Mouse (Mus musculus): Measurements from ENCODE around the gene Oprl1. TPM values are rescaled to one million over a fixed set of nuclear protein-coding genes. Genes with fewer than 3 reads are reported as not detected.

Gene Oprl1
- total and polyA plus RNA-seq, 3 experiments = 0.14 to 0.25 TPM; not detected in 1

DNA sequence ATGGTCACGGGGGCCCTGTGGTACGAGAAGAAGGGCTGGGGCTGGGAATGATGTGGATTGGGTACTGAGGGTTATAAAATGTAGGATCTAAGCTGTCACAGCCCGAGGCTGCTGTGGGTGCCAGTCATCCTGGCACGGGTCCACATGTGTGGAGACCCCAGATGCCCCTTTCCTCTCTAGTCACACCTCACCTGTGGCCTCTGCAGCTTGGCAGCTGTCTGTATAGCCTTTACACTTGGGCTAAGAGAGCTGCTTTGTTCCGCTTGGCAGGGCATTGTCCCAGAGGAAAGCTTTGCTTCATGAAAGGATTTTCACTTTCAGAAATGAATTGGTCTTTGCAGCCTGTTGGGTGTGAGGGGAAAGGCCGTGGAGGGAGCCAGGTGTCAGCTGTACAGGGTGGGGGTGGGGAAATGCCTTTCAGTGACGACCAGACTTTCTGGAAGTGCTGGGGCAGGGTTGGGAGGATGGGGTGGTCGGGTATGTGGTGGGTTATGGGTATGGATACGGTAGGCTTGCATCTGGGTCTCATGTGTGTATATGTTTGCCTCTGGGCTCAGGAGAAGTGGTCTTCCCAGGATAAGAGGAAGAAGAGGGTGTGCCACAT is 12.9 kb downstream of the Oprl1 start:
- DNase-seq (ENCODE audit: extremely low read depth) = no peak
- dilution Hi-C loops (cut with MboI; ENCODE audit: extremely low pct_ligation_motif_present, extremely low pct_unique_long_range_greater_than_20kb, low sequenced_read_pairs) = no loop called here
- TF ChIP-seq MYC (IDR thresholded peaks at IDR 0.05; ENCODE audit: low read depth, low read length) (no peak), GABPA (IDR thresholded peaks at IDR 0.05; ENCODE audit: insufficient replicate concordance, low read depth, low read length) (no peak), PAX5 (IDR thresholded peaks at IDR 0.05; ENCODE audit: low read length) (no peak), MAX (IDR thresholded peaks at IDR 0.05; ENCODE audit: low read length) (no peak), JUN (IDR thresholded peaks at IDR 0.05; ENCODE audit: insufficient read depth, low read depth, low read length) (no peak), E2F4 (IDR thresholded peaks at IDR 0.05; ENCODE audit: insufficient replicate concordance, low read depth, low read length) (no peak), POLR2A (IDR thresholded peaks at IDR 0.05; ENCODE audit: low read depth, low read length) (no peak), CHD1 (IDR thresholded peaks at IDR 0.05; ENCODE audit: low read depth, low read length) (no peak), CTCF (conservative IDR thresholded peaks at IDR 0.05 in 1 of 2, IDR thresholded peaks at IDR 0.05 in 1 of 2; ENCODE audit: low read depth in 2 of 2, low read length in 2 of 2) (no peak), JUND (conservative IDR thresholded peaks at IDR 0.05; ENCODE audit: low read depth, low read length) (no peak), USF2 (conservative IDR thresholded peaks at IDR 0.05; ENCODE audit: low read depth, low read length) (no peak), ELF1 (IDR thresholded peaks at IDR 0.05; ENCODE audit: low read depth, low read length) (no peak), ZMIZ1 (IDR thresholded peaks at IDR 0.05; ENCODE audit: low read depth, low read length) (no peak), NELFE (IDR thresholded peaks at IDR 0.05; ENCODE audit: low read depth, low read length) (no peak), CHD2 (IDR thresholded peaks at IDR 0.05; ENCODE audit: low read length) (no peak)
- H3K4me3 ChIP-seq (replicated peaks in 1 of 3; ENCODE audit: low read depth in 2 of 3, low read length in 2 of 3, poor library complexity in 1 of 3) = no peak overlapping the region
- no peaks in the 10 kb centered on the region for H3K9me3 ChIP-seq (replicated peaks; ENCODE audit: low read length)
- no peaks in the 10 kb centered on the region for H3K36me3 ChIP-seq (replicated peaks in 1 of 2; ENCODE audit: control insufficient read depth in 1 of 2, insufficient read depth in 1 of 2, low read length in 1 of 2)
- H3K9ac ChIP-seq (ENCODE audit: insufficient read depth, low read depth) = no peak overlapping the region
- in situ Hi-C loops (cut with MboI; ENCODE audit: low pct_ligation_motif_present, low pct_unique_long_range_greater_than_20kb, low sequenced_read_pairs) = no loop called here
- H3K27ac ChIP-seq (ENCODE audit: insufficient read depth, low read depth) = no peak overlapping the region
- no peaks in the 10 kb centered on the region for H3K79me2 ChIP-seq (replicated peaks; ENCODE audit: control insufficient read depth, extremely low read depth, insufficient read depth, poor library complexity, severe bottlenecking)
- no peak overlapping the region for H3K4me2 ChIP-seq (ENCODE audit: insufficient read depth, low read depth, poor library complexity, severe bottlenecking)
- peaks cover 21% of the 10 kb centered on the region for H3K27me3 ChIP-seq (replicated peaks)
- H3K4me1 ChIP-seq (ENCODE audit: control insufficient read depth in 1 of 2, insufficient read depth in 2 of 2) = peaks cover 10 to 14% of the 10 kb centered on the region in 2 experiments; a peak in 3 of 4 replicates

- TF ChIP-seq CHD2 (IDR thresholded peaks at IDR 0.05; ENCODE audit: low read length) = no peak
- no peak for TF ChIP-seq NELFE (IDR thresholded peaks at IDR 0.05; ENCODE audit: low read depth, low read length)
- TF ChIP-seq TBP (conservative IDR thresholded peaks at IDR 0.05; ENCODE audit: low read depth, low read length) = no peak
- TF ChIP-seq MYC (IDR thresholded peaks at IDR 0.05; ENCODE audit: low read depth, low read length) = no peak
- TF ChIP-seq ZMIZ1 (IDR thresholded peaks at IDR 0.05; ENCODE audit: low read depth, low read length) = no peak
- Histone ChIP-seq H3K4me2 (ENCODE audit: insufficient read depth, low read depth, poor library complexity, severe bottlenecking) (no peak overlapping the region), H3K4me1 (ENCODE audit: control insufficient read depth in 1 of 2, insufficient read depth in 2 of 2) (peaks cover 10 to 14% of the 10 kb centered on the region in 2 experiments; a peak in 3 of 4 replicates), H3K4me3 (replicated peaks in 1 of 3; ENCODE audit: low read depth in 2 of 3, low read length in 2 of 3, poor library complexity in 1 of 3) (no peak overlapping the region), H3K79me2 (replicated peaks; ENCODE audit: control insufficient read depth, extremely low read depth, insufficient read depth, poor library complexity, severe bottlenecking) (no peaks in the 10 kb centered on the region), H3K9ac (ENCODE audit: insufficient read depth, low read depth) (no peak overlapping the region), H3K9me3 (replicated peaks; ENCODE audit: low read length) (no peaks in the 10 kb centered on the region), H3K27me3 (replicated peaks) (peaks cover 19% of the 10 kb centered on the region), H3K36me3 (replicated peaks in 1 of 2; ENCODE audit: control insufficient read depth in 1 of 2, insufficient read depth in 1 of 2, low read length in 1 of 2) (no peaks in the 10 kb centered on the region), H3K27ac (ENCODE audit: insufficient read depth, low read depth) (no peak overlapping the region)
- DNase-seq (ENCODE audit: extremely low read depth) = no peak
- in situ Hi-C loops (cut with MboI; ENCODE audit: low pct_ligation_motif_present, low pct_unique_long_range_greater_than_20kb, low sequenced_read_pairs) (no loop called here), dilution Hi-C loops (cut with MboI; ENCODE audit: extremely low pct_ligation_motif_present, extremely low pct_unique_long_range_greater_than_20kb, low sequenced_read_pairs) (no loop called here)
These were observed 15.2 kb downstream of the Oprl1 start for GRCm38 (mm10) chr2:181730051-181730450.

Data from CH12.LX (cell line).